Mouse (Mus musculus) CH12.LX (cell line): ENCODE measurements around the gene Sbsn.
A peak's percentile ranks its signal among the peaks of the same experiment; 100 is the strongest.

Experiments used
- CTCF ChIP-seq, 2 experiments: IDR thresholded peaks in 1 of 2; conservative IDR thresholded peaks in 1 of 2; 2 replicates each; pipeline ENCODE4 v1.5.1; 2011 to 2012; ENCODE audit warnings: low read depth in 2 of 2, low read length in 2 of 2, improper control_type of control experiment in 1 of 2, inconsistent platforms in 1 of 2, mild to moderate bottlenecking in 1 of 2, moderate library complexity in 1 of 2
- ELF1 ChIP-seq: IDR thresholded peaks from 2 replicates; pipeline ENCODE4 v1.6.1; 2014; ENCODE audit warnings: low read depth, mild to moderate bottlenecking, inconsistent platforms, low read length, improper control_type of control experiment
- GABPA ChIP-seq: IDR thresholded peaks from 2 replicates; pipeline ENCODE4 v1.6.1; 2012; ENCODE audit warnings: low read depth, low read length, improper control_type of control experiment, inconsistent platforms; ENCODE audit not compliant: insufficient replicate concordance
- MEF2A ChIP-seq: IDR thresholded peaks from 2 replicates; pipeline ENCODE4 v1.6.1; 2014; ENCODE audit warnings: low read depth, mild to moderate bottlenecking, inconsistent platforms, low read length, improper control_type of control experiment, borderline replicate concordance
- POLR2A ChIP-seq: IDR thresholded peaks from 2 replicates; pipeline ENCODE4 v1.6.1; 2011; ENCODE audit warnings: low read depth, mild to moderate bottlenecking, improper control_type of control experiment, low read length
- USF1 ChIP-seq: IDR thresholded peaks from 2 replicates; pipeline ENCODE4 v1.6.1; 2014; ENCODE audit warnings: low read depth, mild to moderate bottlenecking, inconsistent platforms, low read length, improper control_type of control experiment
- ZKSCAN1 ChIP-seq: IDR thresholded peaks from 2 replicates; pipeline ENCODE4 v1.6.1; 2012; ENCODE audit warnings: low read depth, inconsistent platforms, low read length, improper control_type of control experiment, borderline replicate concordance

GRCm38 (mm10) chr7:30777081-30777579, 25.9 kb downstream of the Sbsn start:
- TF ChIP-seq ZKSCAN1 (no peak), CTCF (conservative IDR thresholded peaks at IDR 0.05 in 1 of 2, IDR thresholded peaks at IDR 0.05 in 1 of 2; ENCODE audit: low read depth in 2 of 2, low read length in 2 of 2) (0 out of 4 replicates have a peak, but pooled peaks of 1 of the 2 experiments have one; percentile 17), POLR2A (no peak), MEF2A (no peak), GABPA (no peak), USF1 (no peak), ELF1 (no peak)
